Mouse (Mus musculus): ENCODE measurements around the gene A330070K13Rik.

- TF ChIP-seq POLR2A (IDR thresholded peaks at IDR 0.05; ENCODE audit: control insufficient read depth, low read depth, low read length) (no peak), CTCF (IDR thresholded peaks at IDR 0.05; ENCODE audit: control insufficient read depth, insufficient read depth, insufficient replicate concordance, low read depth, low read length) (no peak)
Measured at GRCm38 (mm10) chr5:130369237-130369636, 15.2 kb downstream of the A330070K13Rik start, which contains the start of gene Caln1.

All from testis, adult 2 months (tissue).